Mouse (Mus musculus): Measurements from ENCODE around the gene Gria3.

Gene Gria3

GRCm38 (mm10) chrX:41578797-41579196 is 178.1 kb downstream of the Gria3 start:
- no peak for DNase-seq

GRCm38 (mm10) chrX:41587692-41588091 is 187.0 kb downstream of the Gria3 start:
- no peak for DNase-seq

- no peak for DNase-seq
Measured at GRCm38 (mm10) chrX:41607181-41607580, 206.5 kb downstream of the Gria3 start.

GRCm38 (mm10) chrX:41614920-41615319 is 214.3 kb downstream of the Gria3 start:
- peak; percentile 32 to 46 for DNase-seq

GRCm38 (mm10) chrX:41616928-41617327 is 216.3 kb downstream of the Gria3 start:
- DNase-seq, result no peak

GRCm38 (mm10) chrX:41618396-41618795 is 217.7 kb downstream of the Gria3 start:
- DNase-seq, result no peak

GRCm38 (mm10) chrX:41633576-41633975 is 232.9 kb downstream of the Gria3 start:
- DNase-seq, result no peak

GRCm38 (mm10) chrX:41644954-41645353 is 244.3 kb downstream of the Gria3 start:
- no peak for DNase-seq

- no peak for DNase-seq
Measured at GRCm38 (mm10) chrX:41657791-41658190, 257.1 kb downstream of the Gria3 start.

- no peak for DNase-seq
Measured at GRCm38 (mm10) chrX:41688869-41689268, 288.2 kb downstream of the Gria3 start.

- DNase-seq, result no peak
Measured at GRCm38 (mm10) chrX:41692076-41692475, 291.4 kb downstream of the Gria3 start.

Measured in kidney, postnatal 36 days (tissue).